Mouse (Mus musculus): ENCODE data around the gene Cdh5. TPM values are rescaled to one million over a fixed set of nuclear protein-coding genes. Genes with fewer than 3 reads are reported as not detected.

Cdh5 gene
- total RNA-seq, 1 experiment from 2014 or later, result 59.8 TPM

DNA sequence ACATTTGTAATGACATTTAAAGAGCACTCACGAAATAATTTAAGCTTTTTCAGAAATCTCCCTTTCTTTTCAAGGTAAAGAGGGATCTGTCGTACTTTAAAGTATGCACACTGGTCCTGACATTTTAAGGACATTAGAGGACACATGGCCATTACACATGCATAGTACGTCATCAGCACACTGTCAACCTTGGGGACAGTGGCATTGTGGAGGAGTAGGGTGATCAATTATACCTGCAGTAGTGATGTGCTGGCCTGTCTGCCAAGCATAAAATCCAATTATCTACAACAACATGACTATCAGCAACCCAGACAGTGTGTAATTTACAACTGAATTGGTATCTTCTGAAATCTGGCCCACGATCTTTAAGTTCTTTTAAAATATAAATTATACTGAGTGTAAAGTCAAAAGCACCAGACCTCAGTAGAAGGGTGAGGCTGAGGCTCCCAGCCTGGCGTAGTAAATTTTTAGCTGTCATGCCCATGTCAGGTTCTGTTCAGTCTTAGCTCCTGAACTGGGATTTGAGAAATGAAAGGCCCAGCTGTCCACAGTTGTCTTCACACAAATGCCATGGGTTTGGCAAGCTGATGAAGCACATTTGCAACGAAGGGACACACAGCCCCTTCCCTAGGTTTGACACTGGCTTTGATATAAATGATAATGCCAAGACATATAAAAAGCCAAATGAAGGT lies 89.5 kb downstream of the Cdh5 start:
- no peak for DNase-seq

DNA sequence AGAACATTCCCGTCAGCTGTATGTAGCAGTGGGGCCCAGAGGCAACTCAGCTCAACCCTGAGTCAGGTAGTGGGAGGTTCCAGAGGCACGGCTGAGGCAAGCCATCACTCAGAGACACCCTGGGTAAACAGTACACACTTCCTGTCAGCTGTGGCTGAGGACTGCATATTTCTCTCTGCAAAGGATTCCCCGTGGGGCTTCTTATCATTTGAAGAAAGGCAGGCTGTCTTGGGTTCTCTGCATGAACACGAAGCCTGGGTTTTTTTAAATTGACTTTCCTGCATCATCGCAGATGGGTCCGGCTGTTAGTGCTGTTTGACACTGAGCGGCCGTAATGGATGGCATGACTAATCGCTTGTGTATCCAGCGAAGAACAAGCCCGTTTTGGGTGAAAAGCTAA lies 90.1 kb downstream of the Cdh5 start:
- DNase-seq, result peak; percentile 30

Other genes with a start within 250 kb of the Cdh5 start
- gene Bean1, start 68.8 kb downstream of the Cdh5 start, total RNA-seq (2021), result 3.7 and 9.3 TPM in 2 replicates
- 52.3 and 78.8 TPM in 2 replicates for gene Tk2, start 146.9 kb downstream of the Cdh5 start, total RNA-seq (2021)
- 81.7 and 94.0 TPM in 2 replicates for gene Cklf, start 149.2 kb downstream of the Cdh5 start, total RNA-seq (2021)
- 0.97 and 3.6 TPM in 2 replicates for gene Cmtm2a, start 191.6 kb downstream of the Cdh5 start, total RNA-seq (2021)
- gene Gm45711, start 208.5 kb downstream of the Cdh5 start, total RNA-seq (2021), result not detected in 2 replicates
- 0.52 and 1.0 TPM in 2 replicates for gene Cmtm1, start 208.5 kb downstream of the Cdh5 start, total RNA-seq (2021)
- not detected in 2 replicates for gene Gm11020, start 219.9 kb downstream of the Cdh5 start, total RNA-seq (2021)
- not detected in 2 replicates for gene Cmtm2b, start 220.6 kb downstream of the Cdh5 start, total RNA-seq (2021)
- 73.6 and 85.9 TPM in 2 replicates for gene Cmtm3, start 237.8 kb downstream of the Cdh5 start, total RNA-seq (2021)

Measured in adrenal gland, postnatal 25 days (tissue).